Mouse (Mus musculus): ENCODE measurements around the gene Cpne7.

DNA sequence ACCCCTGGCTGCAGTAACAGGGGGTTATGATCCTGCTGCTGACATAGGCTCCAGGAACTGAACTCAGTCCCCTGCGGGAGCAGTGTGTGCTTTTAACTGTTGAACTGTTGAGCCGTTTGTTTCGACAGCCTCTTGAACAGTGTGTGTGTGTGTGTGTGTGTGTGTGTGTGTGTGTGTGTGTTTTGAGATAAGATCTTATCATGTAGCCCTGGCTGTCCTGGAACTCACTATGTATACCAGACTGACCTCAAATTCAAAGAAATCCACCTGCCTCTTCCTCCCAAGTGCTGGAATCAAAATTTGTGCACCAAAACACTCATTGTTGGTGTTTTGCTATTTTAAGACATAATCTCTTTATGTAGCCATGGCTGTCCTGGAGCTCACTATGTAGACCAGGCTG, 2.5 kb upstream of the Cpne7 start:
- no peak for TF ChIP-seq CTCF (IDR thresholded peaks at IDR 0.05; ENCODE audit: low read depth)
- no peak for TF ChIP-seq EP300 (IDR thresholded peaks at IDR 0.05; ENCODE audit: low read depth)

Data from liver, postnatal 0 days (tissue).